Mouse (Mus musculus) naive thymus-derived CD4-positive, alpha-beta T cell, adult 2 months (primary cell): ENCODE results near the gene Prkcb.

Source experiments
- DNase-seq: peaks from one replicate; pipeline ENCODE4 v3.0.0-alpha.2; 2011; ENCODE audit warnings: low read depth

The Prkcb gene

GRCm38 (mm10) chr7:122465823-122466549 is 177.4 kb downstream of the Prkcb start:
- peak; percentile 59 for DNase-seq

- DNase-seq, result no peak
Measured at GRCm38 (mm10) chr7:122466722-122467121, 178.2 kb downstream of the Prkcb start.

- no peak for DNase-seq
Measured at GRCm38 (mm10) chr7:122467831-122468230, 179.3 kb downstream of the Prkcb start.

- peak; percentile 73 for DNase-seq
Measured at GRCm38 (mm10) chr7:122470370-122471280, 182.1 kb downstream of the Prkcb start.

GRCm38 (mm10) chr7:122472223-122472622 is 183.7 kb downstream of the Prkcb start:
- no peak for DNase-seq

- no peak for DNase-seq
Measured at GRCm38 (mm10) chr7:122475038-122475437, 186.5 kb downstream of the Prkcb start.

GRCm38 (mm10) chr7:122476697-122477096 is 188.1 kb downstream of the Prkcb start:
- DNase-seq, result no peak

GRCm38 (mm10) chr7:122477118-122477517 is 188.6 kb downstream of the Prkcb start:
- DNase-seq, result no peak

GRCm38 (mm10) chr7:122477566-122478564 is 189.3 kb downstream of the Prkcb start:
- no peak for DNase-seq

GRCm38 (mm10) chr7:122483949-122484348 is 195.4 kb downstream of the Prkcb start:
- DNase-seq, result no peak

- no peak for DNase-seq
Measured at GRCm38 (mm10) chr7:122487929-122488571, 199.5 kb downstream of the Prkcb start.

GRCm38 (mm10) chr7:122492041-122492440 is 203.5 kb downstream of the Prkcb start:
- no peak for DNase-seq

GRCm38 (mm10) chr7:122492936-122493335 is 204.4 kb downstream of the Prkcb start:
- no peak for DNase-seq

GRCm38 (mm10) chr7:122494088-122494487 is 205.5 kb downstream of the Prkcb start:
- DNase-seq, result peak; percentile 23

GRCm38 (mm10) chr7:122497516-122497915 is 209.0 kb downstream of the Prkcb start:
- DNase-seq, result no peak

- no peak for DNase-seq
Measured at GRCm38 (mm10) chr7:122498461-122498860, 209.9 kb downstream of the Prkcb start.

- DNase-seq, result no peak
Measured at GRCm38 (mm10) chr7:122499743-122500597, 211.4 kb downstream of the Prkcb start.

- no peak for DNase-seq
Measured at GRCm38 (mm10) chr7:122506467-122506866, 217.9 kb downstream of the Prkcb start.

GRCm38 (mm10) chr7:122509903-122510302 is 221.4 kb downstream of the Prkcb start:
- no peak for DNase-seq

- no peak for DNase-seq
Measured at GRCm38 (mm10) chr7:122512430-122512966, 223.9 kb downstream of the Prkcb start.
